Mouse (Mus musculus) lung, adult 2 months (tissue): Measurements from ENCODE around the gene Fbxw20. TPM values are rescaled to one million over a fixed set of nuclear protein-coding genes. Genes with fewer than 3 reads are reported as not detected.
"Not testable (repeated sequence)": the region's sequence is repeated elsewhere in the genome, so short reads cannot be mapped to it uniquely, and the experiment has no call there.

Experiments used
- DNase-seq: peaks from one replicate; pipeline ENCODE4 v3.0.0; 2022
- H3K4me1 ChIP-seq: fragments of 200-500 bp; 2 replicates; pipeline ENCODE4 v1.6.1; 2011; ENCODE audit warnings: low read length; ENCODE audit not compliant: control insufficient read depth, insufficient read depth
- H3K4me3 ChIP-seq: fragments of 200-500 bp; replicated peaks from 2 replicates; pipeline ENCODE3; 2011; ENCODE audit warnings: low read depth, mild to moderate bottlenecking, control low read depth, low read length; ENCODE audit errors: extremely low read depth
- CTCF ChIP-seq: fragments of 200-500 bp; IDR thresholded peaks from 2 replicates; pipeline ENCODE4 v1.5.1; 2011; ENCODE audit warnings: mild to moderate bottlenecking, low read length, control low read depth; ENCODE audit not compliant: insufficient read depth
- POLR2A ChIP-seq: fragments of 200-500 bp; IDR thresholded peaks from 2 replicates; pipeline ENCODE4 v1.6.1; 2011; ENCODE audit warnings: low read depth, mild to moderate bottlenecking, control low read depth, low read length, borderline replicate concordance; ENCODE audit errors: extremely low read depth
- WGBS: fragments of 180-500 bp; shearing (Covaris S2); methylation state at CpG from one replicate; pipeline ENCODE4 v1.1.7; 2018; 5-methylcytosine and 5-hydroxymethylcytosine counted together
- polyA plus RNA-seq: library from polyadenylated mRNA; depleted of rRNA; stranded (reverse); fragments of >200 nt; gene quantifications from 2 replicates; pipeline ENCODE4 v1.2.3, GENCODE M21; 2012; rRNA removed

Fbxw20 gene
- not detected in 2 replicates for polyA plus RNA-seq

GRCm38 (mm10) chr9:109234654-109235053 lies at the start of gene Fbxw20:
Fbxw20 (minus strand) TSS chr9:109234754.
- TF ChIP-seq POLR2A (no peak), CTCF (no peak)
- no peak within 1 kb of the TSS for H3K4me3 ChIP-seq
- no peak for DNase-seq
- WGBS: 83% methylated on average over 1 of the region's 1 CpGs
- H3K4me1 ChIP-seq: no peaks in the 10 kb centered on the region

GRCm38 (mm10) chr9:109263041-109263440 lies 28.5 kb upstream of the Fbxw20 start:
- DNase-seq: no peak

GRCm38 (mm10) chr9:109218449-109218848 lies 16.1 kb downstream of the Fbxw20 start:
- no peak overlapping the region for H3K4me3 ChIP-seq
- no peak for DNase-seq
- H3K4me1 ChIP-seq: no peaks in the 10 kb centered on the region
- 60% methylated on average over 6 of the region's 6 CpGs for WGBS
- TF ChIP-seq CTCF (peak; percentile 18; the same call in 1 of the 2 replicates), POLR2A (no peak)

More at GRCm38 (mm10) chr9:109263041-109263440, 28.5 kb upstream of the Fbxw20 start:
- no peak for TF ChIP-seq CTCF
- TF ChIP-seq POLR2A: no peak
- Histone ChIP-seq H3K4me3 (no peak overlapping the region), H3K4me1 (no peaks in the 10 kb centered on the region)
- 58% methylated on average over 2 of the region's 2 CpGs for WGBS

- WGBS: 42% methylated on average over 1 of the region's 1 CpGs
- not testable (repeated sequence) for H3K4me1 ChIP-seq, DNase-seq, H3K4me3 ChIP-seq
Measured at GRCm38 (mm10) chr9:109201347-109201746, 33.2 kb downstream of the Fbxw20 start.

GRCm38 (mm10) chr9:109200349-109200748 lies 34.2 kb downstream of the Fbxw20 start:
- DNase-seq: no peak
- TF ChIP-seq POLR2A: no peak
- no peak for TF ChIP-seq CTCF

GRCm38 (mm10) chr9:109199353-109199752 lies 35.2 kb downstream of the Fbxw20 start:
- DNase-seq: no peak
- no peak for TF ChIP-seq POLR2A
- TF ChIP-seq CTCF: no peak

More at GRCm38 (mm10) chr9:109200349-109200748, 34.2 kb downstream of the Fbxw20 start:
- WGBS: 92% methylated on average over 1 of the region's 1 CpGs
- Histone ChIP-seq H3K4me3 (no peak overlapping the region), H3K4me1 (no peaks in the 10 kb centered on the region)

GRCm38 (mm10) chr9:109195875-109196274 lies 38.7 kb downstream of the Fbxw20 start, which contains the start of gene Fbxw13:
Fbxw13 (minus strand) TSS chr9:109195975.
- 65% methylated on average over 3 of the region's 3 CpGs for WGBS
- not testable (repeated sequence) for H3K4me1 ChIP-seq, H3K4me3 ChIP-seq, DNase-seq

More at GRCm38 (mm10) chr9:109199353-109199752, 35.2 kb downstream of the Fbxw20 start:
- Histone ChIP-seq H3K4me1 (no peaks in the 10 kb centered on the region), H3K4me3 (no peak overlapping the region)
- WGBS: 30% methylated on average over 1 of the region's 1 CpGs

DNA sequence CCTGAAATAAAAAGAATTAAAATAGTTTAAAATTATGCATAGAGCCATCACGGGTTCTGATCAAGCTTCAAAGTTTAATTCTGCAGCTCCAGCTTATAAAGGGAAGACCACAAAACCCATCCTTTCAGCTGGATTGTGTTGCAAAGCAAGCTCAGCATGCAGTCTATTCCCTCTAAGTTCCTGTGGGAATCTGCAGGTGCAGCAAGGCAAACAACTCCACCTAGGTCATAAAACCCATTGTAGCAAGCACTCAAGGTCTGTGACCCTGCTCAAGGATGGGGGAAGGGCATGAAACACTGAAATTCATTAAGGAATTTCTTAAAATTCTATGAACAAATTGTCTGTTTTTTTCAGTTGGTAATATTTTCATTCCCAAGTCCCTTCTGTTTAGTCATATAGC lies 57.3 kb downstream of the Fbxw20 start:
- no peak overlapping the region for H3K4me3 ChIP-seq
- no peaks in the 10 kb centered on the region for H3K4me1 ChIP-seq
- 85% methylated on average over 1 of the region's 1 CpGs for WGBS
- TF ChIP-seq CTCF (no peak), POLR2A (no peak)
- DNase-seq: no peak

DNA sequence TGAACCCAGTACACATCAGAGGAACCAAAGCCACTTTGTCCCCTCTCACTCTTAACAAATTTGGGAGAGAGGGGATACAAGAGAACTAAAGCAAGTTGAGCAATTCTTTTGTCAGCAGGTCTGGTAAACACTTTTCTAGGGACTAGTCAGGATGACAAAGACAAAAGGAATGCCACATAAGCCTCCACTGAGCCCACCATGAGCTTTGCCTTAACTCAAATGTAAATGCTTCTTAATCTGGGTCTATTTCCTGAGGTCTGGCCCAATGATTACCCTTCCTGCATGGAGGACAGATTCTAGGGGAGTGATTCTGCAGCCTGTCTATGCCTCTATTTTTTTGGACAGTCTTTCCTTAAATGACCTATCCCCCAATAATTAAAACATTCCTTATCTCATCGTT lies 58.3 kb downstream of the Fbxw20 start:
- Histone ChIP-seq H3K4me3 (no peak overlapping the region), H3K4me1 (no peaks in the 10 kb centered on the region)
- WGBS: 81% methylated on average over 1 of the region's 1 CpGs
- DNase-seq: no peak
- no peak for TF ChIP-seq CTCF
- no peak for TF ChIP-seq POLR2A

Other genes with a start within 250 kb of the Fbxw20 start
- 1.0 and 2.3 TPM in 2 replicates for gene Ucn2, start 248.7 kb downstream of the Fbxw20 start, polyA plus RNA-seq
- 49.4 and 59.8 TPM in 2 replicates for gene Pfkfb4, start 243.0 kb downstream of the Fbxw20 start, polyA plus RNA-seq
- gene Shisa5, start 196.2 kb downstream of the Fbxw20 start, polyA plus RNA-seq: 918 and 1,083 TPM in 2 replicates
- gene Trex1, start 175.0 kb downstream of the Fbxw20 start, polyA plus RNA-seq: 83.7 and 86.9 TPM in 2 replicates
- 18.8 and 21.9 TPM in 2 replicates for gene Atrip, start 160.6 kb downstream of the Fbxw20 start, polyA plus RNA-seq
- 3.5 and 3.7 TPM in 2 replicates for gene Ccdc51, start 152.3 kb downstream of the Fbxw20 start, polyA plus RNA-seq
- gene Tma7, start 152.2 kb downstream of the Fbxw20 start, polyA plus RNA-seq: 13.4 and 19.0 TPM in 2 replicates
- 54.1 and 61.4 TPM in 2 replicates for gene Plxnb1, start 139.4 kb downstream of the Fbxw20 start, polyA plus RNA-seq
- not detected in 2 replicates for gene Fbxw21, start 72.7 kb downstream of the Fbxw20 start, polyA plus RNA-seq
- not detected in 2 replicates for gene Fbxw13, start 38.8 kb downstream of the Fbxw20 start, polyA plus RNA-seq
- gene Fbxw14, start 52.9 kb upstream of the Fbxw20 start, polyA plus RNA-seq: not detected in 2 replicates
- gene Fbxw28, start 104.9 kb upstream of the Fbxw20 start, polyA plus RNA-seq: not detected in 2 replicates
- not detected in 2 replicates for gene Fbxw22, start 169.5 kb upstream of the Fbxw20 start, polyA plus RNA-seq
- gene Fbxw16, start 214.4 kb upstream of the Fbxw20 start, polyA plus RNA-seq: not detected in 2 replicates